Mouse (Mus musculus): ENCODE measurements around the gene Aip. TPM values are rescaled to one million over a fixed set of nuclear protein-coding genes. Genes with fewer than 3 reads are reported as not detected.

The Aip gene
- polyA plus RNA-seq, 1 experiment from 2014 or later: 55.2 TPM

DNA sequence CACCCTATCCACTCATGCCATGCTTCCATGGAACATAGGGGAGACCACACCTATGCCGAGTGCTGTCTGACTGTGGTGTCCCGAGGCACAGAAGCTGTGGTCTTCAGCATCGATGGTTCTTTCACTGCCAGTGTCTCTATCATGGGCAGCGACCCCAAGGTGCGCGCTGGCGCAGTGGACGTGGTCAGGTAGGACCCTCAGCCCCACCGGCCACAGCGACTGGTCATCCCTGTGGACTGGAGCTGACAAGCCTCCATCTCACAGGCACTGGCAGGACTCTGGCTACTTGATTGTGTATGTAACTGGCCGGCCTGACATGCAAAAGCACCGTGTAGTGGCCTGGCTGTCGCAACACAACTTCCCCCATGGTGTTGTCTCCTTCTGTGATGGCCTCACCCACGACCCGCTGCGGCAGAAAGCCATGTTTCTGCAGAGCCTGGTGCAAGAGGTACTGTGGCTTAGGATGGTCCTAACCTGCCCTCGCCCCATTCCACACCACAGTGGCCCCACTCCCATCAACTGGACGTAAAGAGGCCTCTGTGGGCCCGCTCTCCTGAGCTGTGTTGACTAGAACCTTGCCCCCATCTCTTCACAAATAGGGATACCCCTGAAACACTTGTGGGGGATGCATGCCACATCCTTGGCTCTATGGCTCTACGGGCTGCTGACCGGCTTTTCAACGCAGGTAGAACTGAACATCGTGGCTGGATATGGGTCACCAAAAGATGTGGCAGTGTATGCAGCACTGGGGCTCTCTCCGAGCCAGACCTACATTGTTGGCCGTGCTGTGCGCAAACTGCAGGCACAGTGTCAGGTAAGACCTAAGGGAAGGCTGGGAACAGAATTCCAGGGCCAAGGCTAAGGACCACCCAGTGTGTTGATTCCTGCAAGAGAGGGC lies 13.3 kb downstream of the Aip start:
- Histone ChIP-seq H3K36me3 (replicated peaks) (peaks cover 74% of the 10 kb centered on the region), H3K4me3 (no peak overlapping the region), H3K27ac (no peak overlapping the region), H3K4me1 (peaks cover 4% of the 10 kb centered on the region), H3K27me3 (ENCODE audit: poor library complexity, severe bottlenecking) (no peaks in the 10 kb centered on the region), H3K9me3 (no peaks in the 10 kb centered on the region)
- no peak for DNase-seq (ENCODE audit: extremely low spot score, low spot score)
- 96% methylated on average over 26 of the region's 26 CpGs for WGBS

DNA sequence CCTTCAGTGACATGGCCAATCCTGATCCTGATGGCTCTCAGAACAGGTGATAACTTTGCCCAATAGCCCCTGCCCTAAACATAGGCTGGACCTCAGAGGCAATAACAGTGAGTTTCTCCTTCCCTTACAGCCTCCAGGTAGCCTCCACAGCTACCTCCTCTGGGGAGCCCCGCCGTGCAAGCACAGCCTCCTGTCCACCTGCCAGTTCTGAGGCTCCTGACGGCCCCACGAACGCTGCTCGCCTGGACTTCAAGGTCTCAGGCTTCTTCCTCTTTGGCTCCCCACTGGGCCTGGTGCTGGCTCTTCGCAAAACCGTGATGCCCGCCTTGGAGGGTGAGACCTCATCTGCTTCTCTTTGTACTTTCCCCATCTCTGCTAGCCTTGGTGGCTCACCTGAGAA lies 17.1 kb downstream of the Aip start:
- Histone ChIP-seq H3K9me3 (no peaks in the 10 kb centered on the region), H3K27me3 (ENCODE audit: poor library complexity, severe bottlenecking) (no peaks in the 10 kb centered on the region), H3K27ac (no peak overlapping the region), H3K36me3 (replicated peaks) (peaks cover 56% of the 10 kb centered on the region), H3K4me3 (no peak overlapping the region), H3K4me1 (peaks cover 3% of the 10 kb centered on the region)
- DNase-seq (ENCODE audit: extremely low spot score, low spot score): no peak
- 89% methylated on average over 9 of the region's 9 CpGs for WGBS

DNA sequence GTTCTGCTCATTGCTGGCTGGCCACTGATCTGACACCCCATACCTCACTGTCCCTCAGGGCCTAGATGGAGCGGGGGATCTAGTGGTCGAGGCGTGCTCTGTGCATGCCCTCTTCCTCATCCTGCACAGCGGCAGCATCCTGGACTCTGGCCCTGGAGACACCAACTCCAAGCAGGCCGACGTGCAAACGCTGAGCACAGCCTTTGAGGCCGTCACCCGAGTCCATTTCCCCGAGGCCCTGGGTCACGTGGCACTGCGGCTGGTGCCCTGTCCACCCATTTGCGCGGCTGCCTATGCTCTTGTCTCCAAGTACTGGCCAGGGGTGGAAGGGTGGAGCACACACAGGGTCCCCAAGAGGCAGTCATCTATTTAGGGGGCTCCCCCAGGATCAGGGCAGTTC lies 19.0 kb downstream of the Aip start:
- Histone ChIP-seq H3K4me1 (peaks cover 2% of the 10 kb centered on the region), H3K27ac (no peak overlapping the region), H3K4me3 (no peak overlapping the region), H3K9me3 (no peaks in the 10 kb centered on the region), H3K27me3 (ENCODE audit: poor library complexity, severe bottlenecking) (peaks cover 19% of the 10 kb centered on the region), H3K36me3 (replicated peaks) (peaks cover 42% of the 10 kb centered on the region)
- no peak for DNase-seq (ENCODE audit: extremely low spot score, low spot score)
- 92% methylated on average over 14 of the region's 14 CpGs for WGBS

DNA sequence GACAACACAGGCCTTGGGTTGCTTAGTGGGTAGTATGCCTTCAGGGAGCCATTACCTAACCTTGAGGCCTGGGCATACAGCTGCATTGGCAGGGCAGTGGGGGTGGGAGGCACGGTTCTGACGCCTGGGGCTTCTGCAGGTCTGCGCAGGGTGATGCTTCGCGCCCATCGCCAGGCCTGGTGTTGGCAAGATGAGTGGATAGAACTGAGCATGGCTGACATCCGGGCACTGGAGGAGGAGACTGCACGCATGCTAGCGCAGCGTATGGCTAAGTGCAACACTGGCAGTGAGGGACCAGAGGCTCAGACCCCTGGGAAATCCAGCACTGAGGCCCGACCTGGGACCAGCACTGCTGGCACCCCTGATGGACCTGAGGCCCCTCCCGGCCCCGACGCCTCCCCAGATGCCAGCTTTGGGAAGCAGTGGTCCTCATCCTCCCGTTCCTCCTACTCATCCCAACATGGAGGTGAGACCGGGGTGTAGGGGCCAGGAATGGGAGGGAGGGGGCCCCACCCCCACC lies 20.9 kb downstream of the Aip start:
- no peak overlapping the region for H3K27ac ChIP-seq
- peaks cover 33% of the 10 kb centered on the region for H3K36me3 ChIP-seq (replicated peaks)
- H3K9me3 ChIP-seq: no peaks in the 10 kb centered on the region
- peaks cover 21% of the 10 kb centered on the region for H3K4me1 ChIP-seq
- peaks cover 38% of the 10 kb centered on the region for H3K27me3 ChIP-seq (ENCODE audit: poor library complexity, severe bottlenecking)
- 95% methylated on average over 16 of the region's 16 CpGs for WGBS
- no peak for DNase-seq (ENCODE audit: extremely low spot score, low spot score)
- no peak overlapping the region for H3K4me3 ChIP-seq

DNA sequence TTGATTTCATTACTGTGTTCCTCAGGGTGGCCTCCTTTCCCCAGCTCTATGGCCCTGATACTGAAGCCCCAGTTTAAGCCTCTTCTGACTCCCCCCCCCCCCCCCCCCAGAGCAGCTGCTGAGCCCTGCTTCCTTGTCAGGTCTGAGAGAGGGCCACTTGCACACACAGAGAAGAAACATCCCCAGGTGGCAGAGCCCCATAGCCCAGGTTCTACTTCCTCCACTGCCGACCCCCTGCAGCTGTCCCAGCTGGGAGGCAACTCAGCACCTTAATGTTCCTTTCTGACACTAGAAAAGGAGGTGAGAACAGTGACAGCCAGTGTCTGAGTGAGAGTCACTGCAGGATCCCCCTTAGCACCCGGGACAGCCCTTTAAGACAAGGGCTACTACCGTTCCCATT lies 21.9 kb downstream of the Aip start:
- Histone ChIP-seq H3K9me3 (no peaks in the 10 kb centered on the region), H3K4me1 (peaks cover 30% of the 10 kb centered on the region), H3K27ac (no peak overlapping the region), H3K4me3 (no peak overlapping the region), H3K27me3 (ENCODE audit: poor library complexity, severe bottlenecking) (peaks cover 47% of the 10 kb centered on the region), H3K36me3 (replicated peaks) (peaks cover 30% of the 10 kb centered on the region)
- DNase-seq (ENCODE audit: extremely low spot score, low spot score): no peak
- WGBS: 91% methylated on average over 3 of the region's 3 CpGs

DNA sequence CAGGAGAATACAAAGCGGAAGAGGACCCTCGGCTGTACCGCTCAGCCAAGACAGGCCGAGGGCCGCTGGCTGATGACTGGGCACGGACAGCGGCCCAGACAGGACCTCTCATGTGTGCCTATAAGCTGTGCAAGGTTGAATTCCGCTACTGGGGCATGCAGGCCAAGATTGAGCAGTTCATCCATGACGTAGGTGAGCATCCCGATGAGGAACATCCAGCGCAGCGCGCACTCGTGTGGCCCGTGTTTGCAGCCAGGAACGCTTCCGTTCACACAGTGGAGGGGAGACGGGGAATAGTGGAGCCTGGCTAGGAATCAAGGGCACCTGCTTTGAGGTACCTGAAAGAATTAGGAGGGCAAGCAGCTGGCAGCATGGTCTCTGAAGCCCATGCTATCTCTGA lies 22.4 kb downstream of the Aip start:
- 95% methylated on average over 18 of the region's 18 CpGs for WGBS
- Histone ChIP-seq H3K9me3 (no peaks in the 10 kb centered on the region), H3K27ac (no peak overlapping the region), H3K27me3 (ENCODE audit: poor library complexity, severe bottlenecking) (peaks cover 52% of the 10 kb centered on the region), H3K4me1 (peaks cover 35% of the 10 kb centered on the region), H3K36me3 (replicated peaks) (peaks cover 26% of the 10 kb centered on the region), H3K4me3 (no peak overlapping the region)
- no peak for DNase-seq (ENCODE audit: extremely low spot score, low spot score)

DNA sequence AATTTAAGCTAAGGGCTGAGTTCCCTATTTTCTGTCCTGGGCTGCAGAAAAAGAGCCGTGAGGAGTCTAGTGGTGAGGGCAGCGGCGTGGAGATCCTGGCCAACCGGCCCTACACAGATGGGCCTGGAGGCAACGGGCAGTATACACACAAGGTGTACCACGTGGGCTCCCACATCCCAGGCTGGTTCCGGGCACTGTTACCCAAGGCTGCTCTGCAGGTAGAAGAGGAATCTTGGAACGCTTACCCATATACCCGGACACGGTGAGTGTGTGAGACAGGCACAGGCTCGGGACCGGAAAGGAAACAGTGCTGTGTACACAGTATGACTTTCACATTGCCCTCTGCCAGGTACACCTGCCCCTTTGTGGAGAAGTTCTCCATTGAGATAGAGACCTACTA lies 23.0 kb downstream of the Aip start:
- DNase-seq (ENCODE audit: extremely low spot score, low spot score): no peak
- H3K4me1 ChIP-seq: peaks cover 42% of the 10 kb centered on the region
- H3K4me3 ChIP-seq: no peak overlapping the region
- H3K27ac ChIP-seq: no peak overlapping the region
- 92% methylated on average over 12 of the region's 12 CpGs for WGBS
- peaks cover 53% of the 10 kb centered on the region for H3K27me3 ChIP-seq (ENCODE audit: poor library complexity, severe bottlenecking)
- peaks cover 25% of the 10 kb centered on the region for H3K36me3 ChIP-seq (replicated peaks)
- no peaks in the 10 kb centered on the region for H3K9me3 ChIP-seq

DNA sequence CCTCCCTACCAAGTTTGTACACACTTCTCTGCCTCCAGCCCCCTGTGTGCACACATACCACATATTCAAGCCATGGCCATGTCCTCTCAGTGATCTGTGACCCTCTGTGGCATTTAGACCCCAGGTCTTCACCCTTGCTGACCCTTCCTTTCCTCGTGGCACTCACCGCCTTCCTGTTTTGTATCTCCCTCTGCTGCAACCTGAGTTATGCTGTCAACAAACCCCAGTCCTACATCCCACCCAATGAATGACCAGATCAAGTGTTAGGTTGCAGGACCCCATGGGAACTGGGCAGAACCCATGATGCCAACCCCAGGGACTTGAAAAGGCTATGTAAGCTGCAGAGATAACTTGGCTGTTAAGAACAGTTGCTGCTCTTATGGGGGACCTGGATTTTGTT lies 23.6 kb downstream of the Aip start:
- H3K9me3 ChIP-seq: no peaks in the 10 kb centered on the region
- H3K4me1 ChIP-seq: peaks cover 46% of the 10 kb centered on the region
- 90% methylated on average over 2 of the region's 2 CpGs for WGBS
- peaks cover 53% of the 10 kb centered on the region for H3K27me3 ChIP-seq (ENCODE audit: poor library complexity, severe bottlenecking)
- peaks cover 25% of the 10 kb centered on the region for H3K36me3 ChIP-seq (replicated peaks)
- H3K27ac ChIP-seq: no peak overlapping the region
- H3K4me3 ChIP-seq: peak overlapping the region; percentile 63; the same call in 1 of the 2 replicates
- no peak for DNase-seq (ENCODE audit: extremely low spot score, low spot score)

DNA sequence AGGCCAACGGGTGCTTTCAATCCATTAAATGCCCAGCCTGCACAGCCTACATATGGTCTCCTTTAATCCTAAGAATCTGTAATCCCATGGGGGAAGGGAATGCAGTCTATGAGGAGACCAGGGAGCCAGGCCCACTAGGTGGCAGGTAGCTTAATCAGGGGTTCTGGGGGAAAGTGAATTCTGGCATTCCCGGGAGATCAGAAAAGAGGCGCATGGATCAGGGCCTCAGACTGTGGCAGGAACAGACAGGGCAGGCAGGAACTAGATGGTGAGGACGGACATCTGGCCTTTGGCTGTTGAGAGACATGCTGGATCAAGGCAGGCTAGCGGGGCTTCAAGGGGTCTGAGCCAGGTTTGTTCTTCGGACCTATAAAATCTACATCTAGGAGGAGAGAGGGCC lies 24.2 kb downstream of the Aip start:
- no peaks in the 10 kb centered on the region for H3K9me3 ChIP-seq
- peaks cover 20% of the 10 kb centered on the region for H3K36me3 ChIP-seq (replicated peaks)
- H3K27me3 ChIP-seq (ENCODE audit: poor library complexity, severe bottlenecking): peaks cover 53% of the 10 kb centered on the region
- peak overlapping the region; percentile 63 for H3K4me3 ChIP-seq
- no peak for DNase-seq (ENCODE audit: extremely low spot score, low spot score)
- WGBS: 54% methylated on average over 6 of the region's 6 CpGs
- H3K4me1 ChIP-seq: peaks cover 51% of the 10 kb centered on the region
- peak overlapping the region; percentile 73; the same call in 1 of the 2 replicates for H3K27ac ChIP-seq

DNA sequence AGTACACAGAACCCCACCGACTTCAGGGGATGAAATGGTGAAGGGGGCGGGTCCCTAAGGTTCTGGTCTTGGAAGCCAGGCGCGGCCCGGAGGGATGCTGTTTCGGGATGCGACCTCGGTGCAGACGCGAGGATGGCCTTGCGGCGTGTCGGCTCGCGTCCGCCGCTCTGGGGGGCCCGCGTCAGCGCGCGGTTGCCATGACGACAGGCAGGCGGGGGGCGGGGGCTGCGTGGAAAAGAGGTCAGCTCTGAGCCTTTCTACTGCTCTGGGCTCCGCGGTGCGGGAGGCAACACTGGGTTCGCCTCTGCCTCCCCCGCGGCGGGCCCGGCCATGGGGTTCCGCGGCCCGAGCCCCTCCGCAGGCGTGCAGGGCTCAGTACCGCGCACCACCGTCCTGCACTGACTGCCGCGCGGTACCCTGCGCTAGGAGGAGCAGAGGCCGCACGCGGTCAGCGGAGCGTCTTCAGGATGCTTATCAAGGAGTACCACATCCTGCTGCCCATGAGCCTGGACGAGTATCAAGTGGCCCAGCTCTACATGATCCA lies 24.9 kb downstream of the Aip start:
- Histone ChIP-seq H3K9me3 (no peaks in the 10 kb centered on the region), H3K27me3 (ENCODE audit: poor library complexity, severe bottlenecking) (peaks cover 53% of the 10 kb centered on the region), H3K36me3 (replicated peaks) (peaks cover 18% of the 10 kb centered on the region), H3K27ac (peak overlapping the region; percentile 73), H3K4me1 (peaks cover 58% of the 10 kb centered on the region), H3K4me3 (peak overlapping the region; percentile 63)
- under 1% methylated on average over 52 of the region's 52 CpGs for WGBS
- DNase-seq (ENCODE audit: extremely low spot score, low spot score): peak; percentile 59

DNA sequence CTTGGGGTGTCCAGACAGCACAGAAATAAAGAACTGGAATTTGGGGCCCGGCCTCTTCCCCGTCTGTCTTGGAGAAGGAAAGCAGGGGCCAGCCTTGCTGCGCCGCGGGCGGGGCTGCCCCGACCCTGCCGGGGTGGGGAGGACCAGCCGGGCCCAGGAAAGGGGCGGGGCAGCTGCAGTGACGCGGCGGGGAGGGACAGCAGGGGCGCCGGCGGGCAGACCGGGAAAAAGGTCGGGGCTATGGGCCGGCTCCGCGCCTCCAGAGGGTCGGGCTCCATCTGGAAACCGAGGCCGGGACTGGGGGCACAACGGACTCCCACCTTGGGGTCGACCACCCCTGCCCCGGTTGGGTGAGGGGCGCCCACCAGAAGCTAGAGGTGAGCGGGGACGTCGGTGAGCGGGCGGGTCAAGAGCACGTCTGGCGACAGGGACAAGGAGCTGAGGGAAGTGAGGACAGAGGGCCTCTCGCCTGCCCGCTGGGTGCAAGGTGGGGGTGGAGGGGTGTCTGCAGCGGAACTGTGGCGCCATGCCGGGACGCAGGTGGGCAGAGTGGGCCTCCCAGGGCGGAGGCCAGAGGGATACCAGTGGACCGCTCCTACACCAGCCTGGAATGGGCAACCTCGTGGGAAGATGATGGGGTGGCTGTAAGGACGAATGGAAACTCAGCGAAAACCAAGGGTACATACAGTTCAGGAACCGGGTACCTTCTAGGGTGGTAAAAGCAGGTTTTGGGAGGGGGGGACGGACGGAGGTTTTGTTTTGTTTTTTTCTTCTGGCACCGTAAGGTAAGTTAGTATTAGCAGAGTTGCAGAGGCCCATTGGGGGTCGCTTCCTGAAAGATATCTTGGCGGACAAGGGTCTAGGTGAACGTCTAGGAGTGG lies 25.6 kb downstream of the Aip start, which contains the start of gene Pitpnm1:
TSS of gene Pitpnm1 (plus strand) at position 162 of the 881 bp plus-strand sequence.
- DNase-seq (ENCODE audit: extremely low spot score, low spot score): peak; percentile 51
- H3K9me3 ChIP-seq: no peaks in the 10 kb centered on the region
- peaks cover 58% of the 10 kb centered on the region for H3K4me1 ChIP-seq
- H3K27me3 ChIP-seq (ENCODE audit: poor library complexity, severe bottlenecking): peaks cover 53% of the 10 kb centered on the region
- peak within 1 kb of the TSS; percentile 63 for H3K4me3 ChIP-seq
- peaks cover 11% of the 10 kb centered on the region for H3K36me3 ChIP-seq (replicated peaks)
- H3K27ac ChIP-seq: peak within 1 kb of the TSS; percentile 73
- under 1% methylated on average over 52 of the region's 53 CpGs for WGBS

DNA sequence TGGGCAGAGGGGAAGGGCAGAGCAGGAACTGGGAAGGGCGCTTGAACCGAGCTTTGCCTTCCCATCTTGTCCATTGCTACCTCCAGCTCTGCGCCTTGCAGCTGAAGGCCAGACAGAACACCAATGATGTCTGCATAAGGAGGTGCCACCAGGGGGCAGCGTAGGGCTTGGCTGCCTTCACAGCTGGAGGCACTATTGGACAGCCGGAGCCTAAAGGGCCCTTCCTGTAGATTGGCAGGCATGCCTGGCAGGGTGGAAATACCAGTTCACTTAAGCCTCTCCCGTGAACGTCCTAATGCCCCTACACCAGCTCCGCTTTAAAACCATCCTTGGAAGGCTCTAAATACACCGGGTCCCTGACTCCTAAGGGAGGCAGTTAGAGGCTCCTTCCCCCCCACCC lies 26.6 kb downstream of the Aip start:
- Histone ChIP-seq H3K9me3 (no peaks in the 10 kb centered on the region), H3K27ac (no peak overlapping the region), H3K27me3 (ENCODE audit: poor library complexity, severe bottlenecking) (peaks cover 53% of the 10 kb centered on the region), H3K36me3 (replicated peaks) (peaks cover 8% of the 10 kb centered on the region; the same call in 1 of the 2 replicates), H3K4me3 (peak overlapping the region; percentile 63; the same call in 1 of the 2 replicates), H3K4me1 (peaks cover 58% of the 10 kb centered on the region)
- peak; percentile 80 for DNase-seq (ENCODE audit: extremely low spot score, low spot score)
- 14% methylated on average over 9 of the region's 9 CpGs for WGBS

Data from forebrain, embryonic 10.5 days (tissue).